Mouse (Mus musculus): ENCODE results near the gene Gm4707.

GRCm38 (mm10) chr17:71474128-71474527 lies 14.4 kb upstream of the Gm4707 start:
- no peak for TF ChIP-seq CTCF (IDR thresholded peaks at IDR 0.05; ENCODE audit: low read depth, low read length)
- no peak for TF ChIP-seq EP300 (IDR thresholded peaks at IDR 0.05; ENCODE audit: insufficient read depth, low read depth, low read length)
